Mouse (Mus musculus) T-helper 1 cell (primary cell): ENCODE measurements around the gene Hspb2.

ENCODE experiments used
- in situ Hi-C: fragments of 300-600 bp; cut with MboI, MseI; formaldehyde crosslinking; loops from one replicate; pipeline ENCODE4 v1.15.1; 2025; ENCODE audit warnings: high pct_unique_total_duplicates

Hspb2 gene

GRCm38 (mm10) chr9:50718878-50719277 lies 33.3 kb downstream of the Hspb2 start:
- in situ Hi-C loops = no loop called here

GRCm38 (mm10) chr9:50714188-50714587 lies 38.0 kb downstream of the Hspb2 start:
- in situ Hi-C loops = no loop called here

- in situ Hi-C loops = no loop called here
Measured at GRCm38 (mm10) chr9:50711337-50711736, 40.8 kb downstream of the Hspb2 start.

GRCm38 (mm10) chr9:50709108-50709507 lies 43.0 kb downstream of the Hspb2 start:
- in situ Hi-C loops = no loop called here

- in situ Hi-C loops = no loop called here
Measured at GRCm38 (mm10) chr9:50704907-50705306, 47.2 kb downstream of the Hspb2 start.
